Mouse (Mus musculus) mouse embryonic stem cell (cell line): ENCODE measurements around the gene Gad1.

ENCODE experiments used
- in situ Hi-C, 2 experiments: fragments of 300-500 bp; cut with MboI; formaldehyde crosslinking; loops; 1 replicate in 1 of 2; 3 replicates in 1 of 2; pipeline ENCODE4 v1.14.3; 2019 to 2020; ENCODE audit warnings: low sequenced_read_pairs in 2 of 2, low pct_unique_long_range_greater_than_20kb in 1 of 2, mixed read lengths in 1 of 2; ENCODE audit not compliant: unreplicated experiment in 1 of 2

Gene Gad1

GRCm38 (mm10) chr2:70614745-70615351 lies 62.0 kb downstream of the Gad1 start:
- in situ Hi-C loops: no loop called here

- in situ Hi-C loops: no loop called here
Measured at GRCm38 (mm10) chr2:70616076-70616475, 63.2 kb downstream of the Gad1 start.

GRCm38 (mm10) chr2:70616617-70617016 lies 63.7 kb downstream of the Gad1 start:
- in situ Hi-C loops: no loop called here

DNA sequence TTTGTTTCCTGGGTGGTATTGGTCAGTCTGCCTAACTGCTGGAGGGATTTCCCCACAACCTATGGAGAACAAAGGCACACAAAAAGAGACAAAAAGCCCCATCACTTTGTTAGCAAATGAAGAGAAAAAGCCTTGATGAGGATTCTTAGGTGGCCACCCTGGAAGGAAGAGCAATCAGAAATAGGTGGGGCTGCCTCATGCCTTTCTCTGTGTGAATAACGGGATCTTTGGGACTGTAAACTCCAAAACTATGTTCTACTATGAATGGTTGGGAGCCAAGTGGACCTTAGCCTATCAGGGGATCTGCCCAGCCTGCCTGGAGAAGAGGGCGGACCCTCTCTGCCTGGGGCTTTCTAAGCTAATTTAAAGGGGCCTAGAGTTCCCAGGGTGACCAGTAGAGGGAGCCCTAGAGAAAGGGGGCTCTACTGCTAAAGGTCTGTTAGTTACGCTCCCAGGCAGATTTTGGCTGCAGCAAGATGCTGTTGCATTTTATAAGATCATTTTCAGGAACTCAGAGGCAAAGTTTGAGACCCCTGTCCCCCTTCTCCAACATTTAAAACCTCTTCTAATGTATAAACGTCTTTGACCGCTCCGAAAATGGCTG lies 66.5 kb downstream of the Gad1 start:
- in situ Hi-C loops: no loop called here

DNA sequence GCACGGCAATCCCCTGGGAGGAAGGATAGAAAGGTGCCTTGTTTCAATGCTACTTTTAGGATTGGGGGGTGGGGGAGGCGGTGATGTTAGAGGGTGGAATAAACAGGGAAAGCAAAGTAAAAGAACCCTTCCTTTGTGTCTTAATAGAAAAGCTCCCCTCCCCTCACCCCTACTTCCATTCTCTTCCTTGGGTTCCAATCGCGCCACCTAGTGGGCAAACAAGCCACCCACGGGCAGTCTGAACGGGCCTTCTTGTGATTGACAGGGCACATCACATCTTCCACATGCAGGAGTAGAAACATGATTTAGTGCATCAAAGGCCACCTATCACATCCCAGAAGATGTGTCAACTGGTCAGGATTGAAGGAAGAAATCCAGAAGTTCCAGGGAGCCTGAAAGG lies 67.4 kb downstream of the Gad1 start:
- in situ Hi-C loops: no loop called here

DNA sequence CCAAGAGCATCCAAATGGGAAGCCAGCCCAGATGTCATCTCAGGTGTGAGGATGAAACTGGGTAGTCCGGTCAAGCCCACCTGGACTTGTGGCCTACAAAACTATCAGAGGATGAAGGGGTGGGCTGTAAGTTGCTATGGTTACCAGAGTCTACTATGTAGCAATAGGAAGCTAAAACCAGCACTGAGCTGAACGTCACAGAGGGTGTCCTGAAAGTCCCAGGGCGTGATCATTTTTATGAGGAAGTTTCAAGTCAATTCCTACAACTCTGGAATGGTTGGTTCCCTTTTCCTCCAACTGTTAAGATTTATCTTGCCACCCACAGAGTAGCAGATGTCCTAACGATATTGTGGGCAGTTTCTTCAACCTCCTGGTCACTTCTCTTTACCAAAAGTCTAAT lies 69.4 kb downstream of the Gad1 start:
- in situ Hi-C loops: no loop called here

DNA sequence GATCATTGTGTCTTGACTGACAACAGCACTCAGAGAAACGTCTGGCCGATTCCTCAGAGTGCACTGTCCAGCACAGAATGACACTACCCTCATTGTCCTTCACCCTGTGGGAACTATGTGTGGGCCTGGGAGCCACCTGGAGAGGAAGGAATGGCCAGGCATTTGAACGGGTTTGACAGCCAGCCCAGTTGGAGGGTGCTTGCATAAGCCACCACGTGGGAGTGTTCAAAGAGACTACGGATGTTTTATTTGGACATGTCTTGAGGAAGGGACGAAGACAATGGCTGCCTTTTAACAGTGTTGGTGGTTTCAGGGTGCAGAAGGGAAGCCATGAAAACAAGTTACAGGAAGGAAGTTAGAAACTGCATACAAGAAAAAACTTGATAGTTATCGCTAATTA lies 72.9 kb downstream of the Gad1 start:
- in situ Hi-C loops: no loop called here

GRCm38 (mm10) chr2:70628397-70628796 lies 75.5 kb downstream of the Gad1 start:
- in situ Hi-C loops: no loop called here

GRCm38 (mm10) chr2:70629339-70629761 lies 76.5 kb downstream of the Gad1 start:
- in situ Hi-C loops: no loop called here

DNA sequence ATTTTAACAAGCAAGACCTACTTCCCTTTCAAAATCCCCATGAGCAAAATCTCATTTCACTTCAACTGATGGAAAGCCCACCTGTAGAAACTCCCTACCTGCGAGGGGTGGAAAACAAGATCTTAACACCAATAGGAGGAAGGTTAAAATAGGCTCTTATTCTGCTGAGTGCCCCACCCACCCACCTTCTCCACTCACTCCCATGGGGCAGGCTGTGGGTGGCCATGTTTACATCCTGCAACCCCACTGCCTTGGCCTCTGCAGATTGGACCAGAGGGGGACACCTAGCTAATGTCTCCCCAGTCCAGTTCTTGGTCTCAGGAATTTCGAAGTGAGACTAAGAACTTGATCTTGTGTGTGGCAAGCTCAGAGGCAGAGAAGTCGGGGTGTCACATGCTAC lies 77.0 kb downstream of the Gad1 start:
- in situ Hi-C loops: no loop called here

DNA sequence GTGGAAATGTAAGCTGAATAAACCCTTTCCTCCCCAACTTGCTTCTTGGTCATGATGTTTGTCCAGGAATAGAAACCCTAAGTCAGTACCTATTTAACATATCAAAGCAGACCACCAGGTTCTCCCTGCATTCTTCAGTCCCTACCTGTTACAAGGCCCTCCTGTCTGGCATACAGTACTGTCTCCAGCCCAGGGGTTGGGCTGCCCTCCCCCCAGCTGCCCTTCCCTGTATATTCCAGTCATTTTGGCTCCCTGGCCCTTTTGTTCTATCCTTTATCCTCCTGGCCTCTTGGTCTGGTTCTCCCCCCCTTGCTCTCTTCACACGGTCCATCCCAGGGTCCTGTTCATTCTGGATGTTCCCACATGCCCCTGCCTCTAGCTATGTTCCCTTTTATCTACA lies 78.4 kb downstream of the Gad1 start:
- in situ Hi-C loops: no loop called here

DNA sequence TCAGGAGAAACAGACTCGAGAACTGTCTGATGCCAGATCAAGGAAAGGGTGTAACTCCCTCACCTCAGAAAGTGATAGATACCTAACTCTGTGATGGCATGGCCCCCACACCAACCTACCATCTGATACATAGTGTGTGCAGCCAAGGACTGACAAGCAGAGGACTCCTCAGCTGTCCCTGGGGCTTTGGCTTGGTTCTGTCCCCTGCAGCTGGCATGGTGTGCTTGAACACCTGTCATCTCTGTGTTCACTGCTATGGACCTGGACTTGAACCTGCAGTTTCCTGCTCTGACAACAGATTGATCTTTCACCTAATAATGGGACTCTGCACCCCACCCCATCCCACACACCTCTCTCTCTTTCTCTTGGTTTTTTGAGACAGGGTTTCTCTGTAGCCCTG lies 79.5 kb downstream of the Gad1 start:
- in situ Hi-C loops: no loop called here

DNA sequence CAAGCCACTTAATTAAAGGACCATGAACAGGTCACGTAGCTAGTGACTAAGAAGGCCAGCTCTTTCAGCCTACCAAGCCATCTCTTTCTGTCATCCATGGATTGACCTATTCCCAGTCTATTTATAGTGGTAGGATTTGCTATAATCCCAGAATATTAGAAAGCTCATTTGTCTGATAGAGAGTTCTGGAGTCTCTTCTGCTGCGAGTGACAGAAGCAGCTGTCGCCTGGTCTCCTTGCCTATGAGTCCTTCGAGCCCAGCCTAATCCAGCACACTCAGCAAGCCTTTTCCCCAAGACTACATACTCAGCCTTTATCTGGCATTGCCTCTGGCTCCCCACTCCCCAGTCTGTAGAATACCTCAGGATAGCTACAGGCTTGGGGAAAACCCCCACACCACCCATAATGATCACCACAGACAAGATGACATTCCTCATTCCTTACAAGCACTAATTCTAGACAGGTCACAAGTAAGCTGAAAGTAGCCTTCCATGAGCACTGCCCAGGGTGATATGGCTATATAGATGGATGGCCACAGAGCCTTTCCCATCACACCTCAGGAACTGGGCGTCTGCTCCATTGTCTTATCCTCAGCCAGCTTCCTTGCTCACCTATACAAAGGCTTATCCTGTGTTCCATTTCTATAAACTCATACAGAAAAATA lies 81.3 kb downstream of the Gad1 start:
- in situ Hi-C loops: no loop called here

DNA sequence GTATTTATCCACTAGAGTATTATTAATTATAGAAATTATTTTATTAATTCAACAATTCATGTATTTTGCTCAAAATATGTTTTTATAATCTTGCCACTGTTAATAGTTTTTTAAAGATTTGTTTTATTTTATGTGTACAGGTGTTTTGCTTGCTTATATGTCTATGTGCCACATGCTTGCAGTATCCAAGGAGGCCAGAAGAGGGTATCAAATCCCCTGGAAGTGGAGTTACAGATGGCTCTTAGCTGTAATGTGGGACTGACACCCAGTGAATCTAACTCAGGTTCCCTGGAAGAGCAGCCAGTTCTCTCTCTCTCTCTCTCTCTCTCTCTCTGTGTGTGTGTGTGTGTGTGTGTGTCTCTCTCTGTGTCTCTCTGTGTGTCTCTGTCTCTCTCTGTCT lies 88.1 kb downstream of the Gad1 start:
- in situ Hi-C loops: no loop called here

GRCm38 (mm10) chr2:70642971-70643565 lies 90.2 kb downstream of the Gad1 start:
- in situ Hi-C loops: no loop called here

DNA sequence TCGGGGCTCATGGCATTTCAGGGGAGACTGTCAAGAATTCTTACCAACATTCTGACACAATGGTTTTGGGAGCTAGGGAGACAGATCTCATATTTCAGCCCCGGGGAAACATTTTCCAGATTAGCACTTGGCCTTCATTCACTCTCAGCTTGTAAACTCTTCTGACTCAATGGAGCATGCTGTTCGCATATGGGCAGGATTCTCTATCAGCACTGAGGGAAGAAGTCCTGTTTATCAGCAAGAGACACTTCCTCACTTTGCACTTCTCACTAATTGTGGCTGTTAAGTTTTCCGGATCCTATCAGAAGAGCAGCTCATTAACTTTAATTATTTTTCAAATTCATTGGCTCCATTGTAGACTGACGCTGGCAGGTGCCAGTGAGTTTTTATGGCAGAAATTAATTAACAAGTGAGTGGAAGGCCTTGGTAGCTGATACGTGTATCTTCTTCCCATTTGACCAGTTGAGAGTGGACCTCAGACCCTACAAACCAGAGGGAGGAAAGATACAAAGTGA lies 92.5 kb downstream of the Gad1 start:
- in situ Hi-C loops: no loop called here

- in situ Hi-C loops: no loop called here
Measured at GRCm38 (mm10) chr2:70647681-70648080, 94.8 kb downstream of the Gad1 start.

DNA sequence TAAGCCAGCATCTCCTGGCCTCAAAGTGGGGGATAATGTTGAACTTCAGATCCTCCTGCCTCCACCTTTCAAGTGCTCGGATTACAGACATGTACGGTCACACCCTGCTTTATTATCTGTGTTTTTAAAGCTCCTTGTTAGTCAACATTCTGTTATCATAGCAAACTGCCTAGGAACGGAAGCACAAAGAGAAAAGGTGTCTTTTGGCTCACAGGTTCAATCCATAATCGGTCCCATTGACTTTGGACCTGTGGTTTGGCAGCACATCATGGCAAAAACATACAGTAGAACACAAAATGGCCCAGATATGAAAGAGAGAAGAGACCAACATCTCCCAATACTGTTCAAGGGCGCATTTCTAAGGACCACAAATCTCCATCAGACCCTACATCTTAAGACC lies 95.4 kb downstream of the Gad1 start:
- in situ Hi-C loops: no loop called here

DNA sequence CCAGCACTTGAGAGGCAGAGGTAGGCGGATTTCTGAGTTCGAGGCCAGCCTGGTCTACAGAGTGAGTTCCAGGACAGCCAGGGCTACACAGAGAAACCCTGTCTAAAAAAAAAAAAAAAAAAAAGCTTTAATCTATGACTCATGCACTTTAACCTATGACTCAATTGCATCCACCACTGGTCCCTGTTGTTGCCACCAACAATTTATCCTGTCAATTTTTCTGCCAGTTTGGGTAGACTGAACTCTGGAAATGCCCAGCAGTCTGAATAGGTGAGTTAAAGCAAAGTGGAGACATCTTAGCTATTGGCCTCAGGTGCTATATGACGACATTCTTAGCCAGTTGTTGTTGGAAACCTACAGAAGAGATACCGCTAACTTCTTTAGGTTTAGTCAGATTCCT lies 96.6 kb downstream of the Gad1 start:
- in situ Hi-C loops: no loop called here
